Mouse (Mus musculus) liver, adult 2 months (tissue): ENCODE data around the gene Pnpla2. TPM values are rescaled to one million over a fixed set of nuclear protein-coding genes. Genes with fewer than 3 reads are reported as not detected.

Experiments used
- DNase-seq: peaks from one replicate; pipeline ENCODE4 v3.0.0-alpha.2; 2011; ENCODE audit warnings: low read depth, low spot score; ENCODE audit errors: extremely low read depth
- H3K27ac ChIP-seq: fragments of 200-500 bp; replicated peaks from 2 replicates; pipeline ENCODE4 v1.5.1; 2012; ENCODE audit warnings: low read depth, mild to moderate bottlenecking, control low read depth, inconsistent platforms, low read length; ENCODE audit not compliant: insufficient read depth
- H3K27me3 ChIP-seq: fragments of 200-500 bp; 2 replicates; pipeline ENCODE4 v1.6.1; 2012; ENCODE audit warnings: mild to moderate bottlenecking, moderate library complexity, low read length, inconsistent platforms; ENCODE audit not compliant: control insufficient read depth, insufficient read depth
- H3K36me3 ChIP-seq: fragments of 200-500 bp; 2 replicates; pipeline ENCODE4 v1.6.1; 2012; ENCODE audit warnings: low read length, inconsistent platforms; ENCODE audit not compliant: control insufficient read depth, insufficient read depth
- H3K4me1 ChIP-seq: fragments of 200-500 bp; 2 replicates; pipeline ENCODE4 v1.6.1; 2011; ENCODE audit warnings: low read length; ENCODE audit not compliant: control insufficient read depth, insufficient read depth
- H3K4me3 ChIP-seq: fragments of 200-500 bp; 2 replicates; pipeline ENCODE4 v1.5.1; 2011; ENCODE audit warnings: low read depth, mild to moderate bottlenecking, control low read depth, low read length, moderate library complexity; ENCODE audit not compliant: insufficient read depth
- H3K79me2 ChIP-seq: fragments of 200-500 bp; 2 replicates; pipeline ENCODE4 v1.6.1; 2012; ENCODE audit warnings: inconsistent platforms, mild to moderate bottlenecking, low read length, moderate library complexity; ENCODE audit not compliant: control insufficient read depth, insufficient read depth
- H3K9ac ChIP-seq: fragments of 200-500 bp; 2 replicates; pipeline ENCODE4 v1.6.1; 2012; ENCODE audit warnings: low read depth, mild to moderate bottlenecking, control low read depth, inconsistent platforms, low read length
- CTCF ChIP-seq: fragments of 200-500 bp; IDR thresholded peaks from 2 replicates; pipeline ENCODE4 v1.5.1; 2011; ENCODE audit warnings: low read depth, low read length, control low read depth
- POLR2A ChIP-seq: fragments of 200-500 bp; IDR thresholded peaks from 2 replicates; pipeline ENCODE4 v1.6.1; 2011; ENCODE audit warnings: low read length, control low read depth; ENCODE audit not compliant: insufficient read depth; ENCODE audit errors: extremely low read depth
- WGBS: fragments of 180-500 bp; shearing (Covaris S2); methylation state at CpG from one replicate; pipeline ENCODE4 v1.1.7; 2018; 5-methylcytosine and 5-hydroxymethylcytosine counted together
- polyA plus RNA-seq: library from polyadenylated mRNA; depleted of rRNA; stranded (reverse); fragments of >200 nt; gene quantifications from 2 replicates; pipeline ENCODE4 v1.2.3, GENCODE M21; 2012
- total RNA-seq: library from RNA; depleted of rRNA; stranded (reverse); fragments of >200 nt; gene quantifications from 2 replicates; pipeline ENCODE4 v1.2.3, GENCODE M21; 2014

Pnpla2 gene
- total and polyA plus RNA-seq, 2 experiments, result 22.6 to 84.8 TPM

DNA sequence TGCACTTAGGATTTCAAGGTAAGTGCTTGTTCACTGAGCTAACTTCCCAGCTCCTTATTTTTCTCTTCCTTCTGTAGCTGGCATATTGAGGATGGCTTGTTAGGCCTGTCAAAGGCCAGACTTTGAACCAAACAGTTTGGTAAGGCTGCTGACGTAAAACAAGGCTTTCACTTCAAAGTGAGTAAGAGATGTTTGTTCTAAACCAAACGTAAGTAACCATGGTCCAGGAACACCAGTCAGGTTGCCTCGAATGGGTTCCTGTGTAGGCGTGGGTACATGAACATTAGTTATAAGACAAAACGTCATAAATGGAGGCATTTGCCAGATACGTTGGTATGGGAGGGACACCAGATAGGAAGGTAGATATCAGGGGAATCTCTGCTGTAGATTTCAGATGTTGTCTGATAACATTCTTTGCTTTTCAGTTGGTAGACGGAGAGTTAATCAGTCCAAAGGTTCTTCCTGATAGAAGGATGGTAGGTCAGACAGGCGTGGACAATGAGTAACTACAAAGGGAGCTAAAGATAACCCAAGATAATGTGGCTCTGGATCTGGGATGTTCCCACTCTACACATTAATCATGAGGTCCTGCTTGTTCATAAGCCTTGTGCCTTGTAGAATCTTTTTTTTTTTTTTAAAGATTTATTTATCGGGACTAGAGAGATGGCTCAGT lies 34.8 kb upstream of the Pnpla2 start:
- no peaks in the 10 kb centered on the region for H3K27me3 ChIP-seq
- no peaks in the 10 kb centered on the region for H3K36me3 ChIP-seq
- peaks cover 12% of the 10 kb centered on the region for H3K4me1 ChIP-seq
- no peak overlapping the region for H3K4me3 ChIP-seq
- DNase-seq, result peak; percentile 97
- H3K79me2 ChIP-seq, result no peaks in the 10 kb centered on the region
- WGBS, result 27% methylated on average over 9 of the region's 9 CpGs
- H3K9ac ChIP-seq, result no peak overlapping the region
- peak overlapping the region; percentile 57 for H3K27ac ChIP-seq
- TF ChIP-seq CTCF (no peak), POLR2A (no peak)

DNA sequence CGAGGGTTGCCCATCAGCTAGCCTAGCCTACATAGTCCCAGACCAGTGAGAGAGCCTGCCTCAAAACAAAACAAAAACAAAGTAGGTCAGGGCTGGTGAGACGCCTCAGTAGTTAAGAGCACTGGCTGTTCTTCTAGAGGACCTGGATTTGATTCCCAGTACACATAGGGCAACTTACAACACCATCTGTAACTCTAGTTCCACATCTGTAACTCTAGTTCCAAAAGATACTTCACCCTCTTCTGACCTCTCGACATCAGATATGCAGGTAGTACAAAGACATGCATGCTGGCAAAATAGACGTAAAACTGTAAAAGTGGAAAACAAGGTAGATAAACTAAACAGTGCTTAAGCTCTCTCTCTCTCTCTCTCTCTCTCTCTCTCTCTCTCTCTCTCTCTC lies 31.2 kb upstream of the Pnpla2 start:
- DNase-seq, result peak; percentile 89
- Histone ChIP-seq H3K9ac (no peak overlapping the region), H3K4me3 (no peak overlapping the region), H3K27ac (peak overlapping the region; percentile 34), H3K4me1 (peaks cover 12% of the 10 kb centered on the region), H3K27me3 (no peaks in the 10 kb centered on the region), H3K36me3 (no peaks in the 10 kb centered on the region), H3K79me2 (no peaks in the 10 kb centered on the region)
- WGBS, result 25% methylated on average over 4 of the region's 4 CpGs
- TF ChIP-seq POLR2A, result no peak
- TF ChIP-seq CTCF, result no peak

DNA sequence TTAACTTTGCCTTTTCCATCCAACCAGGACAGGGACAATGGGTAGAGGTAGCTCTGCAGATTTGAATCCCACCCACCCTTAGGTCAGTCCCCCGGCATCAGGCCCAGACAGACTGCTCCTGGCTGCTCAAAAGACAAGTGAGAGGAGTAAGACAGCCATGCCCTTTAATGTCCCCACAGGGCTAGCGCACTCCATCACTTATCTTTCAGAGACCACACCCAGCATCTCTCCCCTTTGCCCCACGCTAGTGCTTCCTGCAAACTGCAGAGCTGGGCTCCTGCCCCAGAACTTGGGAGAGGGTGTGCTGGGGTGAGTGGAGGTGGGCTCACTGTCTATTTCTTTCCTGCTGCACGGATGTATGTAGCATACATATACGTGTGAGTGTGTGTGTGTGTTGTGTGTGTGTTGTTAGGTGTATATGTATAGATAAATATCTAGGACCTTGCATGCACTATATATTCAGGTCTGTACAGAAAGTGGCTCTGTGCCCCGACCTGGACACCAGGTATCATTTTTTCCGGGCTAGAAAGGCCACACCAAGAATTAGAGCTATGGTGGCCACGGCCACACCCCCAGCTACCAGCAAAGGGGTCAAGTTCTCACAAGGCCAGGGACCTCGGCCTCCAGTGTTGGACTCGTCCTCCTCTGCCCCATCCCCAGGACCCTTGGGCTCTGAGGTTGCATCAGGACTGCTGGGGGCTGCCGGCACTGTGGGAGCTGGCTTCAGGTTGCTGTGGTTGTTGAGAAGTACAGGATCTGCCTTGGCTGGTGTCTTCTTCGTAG lies 27.9 kb upstream of the Pnpla2 start:
- WGBS, result 85% methylated on average over 12 of the region's 12 CpGs
- no peaks in the 10 kb centered on the region for H3K79me2 ChIP-seq
- DNase-seq, result no peak
- H3K27ac ChIP-seq, result no peak overlapping the region
- H3K4me1 ChIP-seq, result peaks cover 13% of the 10 kb centered on the region
- no peak for TF ChIP-seq POLR2A
- no peak for TF ChIP-seq CTCF
- H3K4me3 ChIP-seq, result no peak overlapping the region
- H3K9ac ChIP-seq, result no peak overlapping the region
- H3K27me3 ChIP-seq, result no peaks in the 10 kb centered on the region
- H3K36me3 ChIP-seq, result peaks cover 9% of the 10 kb centered on the region; the same call in 1 of the 2 replicates

DNA sequence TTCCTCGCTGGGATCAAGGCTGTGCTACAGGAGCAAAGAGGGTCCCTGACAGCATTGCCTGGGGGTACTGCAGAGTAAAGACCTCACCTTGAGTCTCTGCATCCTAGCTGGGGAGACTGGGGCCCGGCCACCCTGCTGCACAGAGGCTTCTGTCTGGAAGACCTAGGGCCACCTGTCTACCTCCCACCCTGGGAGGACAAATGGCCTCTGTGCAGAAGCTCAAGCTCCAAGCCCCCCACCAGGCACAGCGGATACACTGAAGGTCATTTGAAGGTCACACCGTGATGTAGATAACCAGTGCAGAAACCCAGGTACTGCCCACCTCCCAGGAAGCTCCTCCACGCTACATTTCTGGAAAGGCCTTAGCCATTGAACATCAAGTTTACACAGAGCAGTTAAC lies 26.3 kb upstream of the Pnpla2 start:
- H3K9ac ChIP-seq, result no peak overlapping the region

DNA sequence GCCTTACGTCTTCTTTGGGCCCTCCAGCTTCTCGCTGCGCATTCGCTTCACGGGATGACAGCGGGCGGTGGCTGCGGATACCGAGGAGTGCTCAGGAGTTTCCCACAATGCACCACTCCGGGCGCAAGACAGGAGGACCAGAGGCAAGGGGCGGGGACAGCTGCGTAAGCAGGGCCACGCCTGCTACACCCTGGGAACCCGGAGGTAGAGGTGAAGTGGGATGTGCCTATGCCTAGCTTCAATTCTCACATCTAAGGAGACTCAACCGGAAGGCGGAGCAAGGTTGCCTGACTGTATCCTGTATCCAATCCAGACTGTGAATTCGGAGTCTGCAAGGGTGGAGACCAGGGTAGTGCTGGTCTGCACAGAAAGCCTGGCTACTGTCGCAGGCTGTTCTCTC lies 25.7 kb upstream of the Pnpla2 start, which contains the start of gene Cend1:
TSS of gene Cend1 (minus strand) at position 182 of the 400 bp plus-strand sequence.
- 34% methylated on average over 19 of the region's 19 CpGs for WGBS
- no peak within 1 kb of the TSS for H3K9ac ChIP-seq
- no peaks in the 10 kb centered on the region for H3K79me2 ChIP-seq
- no peak within 1 kb of the TSS for H3K4me3 ChIP-seq
- H3K36me3 ChIP-seq, result peaks cover 9% of the 10 kb centered on the region; the same call in 1 of the 2 replicates
- H3K4me1 ChIP-seq, result peaks cover 13% of the 10 kb centered on the region
- TF ChIP-seq POLR2A, result no peak
- TF ChIP-seq CTCF, result no peak
- DNase-seq, result peak; percentile 86
- H3K27ac ChIP-seq, result no peak within 1 kb of the TSS
- no peaks in the 10 kb centered on the region for H3K27me3 ChIP-seq

More for the DNA sequence above, 26.3 kb upstream of the Pnpla2 start:
- H3K79me2 ChIP-seq, result no peaks in the 10 kb centered on the region
- WGBS, result 71% methylated on average over 5 of the region's 5 CpGs
- H3K36me3 ChIP-seq, result peaks cover 9% of the 10 kb centered on the region; the same call in 1 of the 2 replicates
- H3K4me3 ChIP-seq, result no peak overlapping the region
- no peaks in the 10 kb centered on the region for H3K27me3 ChIP-seq
- TF ChIP-seq POLR2A (no peak), CTCF (no peak)
- no peak for DNase-seq
- peaks cover 14% of the 10 kb centered on the region for H3K4me1 ChIP-seq
- H3K27ac ChIP-seq, result no peak overlapping the region
